Mouse (Mus musculus) adrenal gland, postnatal 14 days (tissue): ENCODE measurements around the gene Kcnb1. TPM values are rescaled to one million over a fixed set of nuclear protein-coding genes. Genes with fewer than 3 reads are reported as not detected.

Source experiments
- DNase-seq: peaks from one replicate; pipeline ENCODE4 v3.0.0; 2021; ENCODE audit warnings: mixed read lengths
- total RNA-seq: library from RNA; stranded (reverse); gene quantifications from 2 replicates; pipeline ENCODE4 v1.2.3, GENCODE M21; 2021

The Kcnb1 gene
- total RNA-seq, 1 experiment from 2014 or later, result 22.1 TPM

GRCm38 (mm10) chr2:167078931-167079495 is 110.9 kb downstream of the Kcnb1 start:
- DNase-seq, result no peak

GRCm38 (mm10) chr2:167078486-167078885 is 111.5 kb downstream of the Kcnb1 start:
- no peak for DNase-seq

- DNase-seq, result no peak
Observed at GRCm38 (mm10) chr2:167077199-167077962, 112.6 kb downstream of the Kcnb1 start.

- DNase-seq, result no peak
Observed at GRCm38 (mm10) chr2:167076759-167077158, 113.2 kb downstream of the Kcnb1 start.

GRCm38 (mm10) chr2:167076352-167076751 is 113.6 kb downstream of the Kcnb1 start:
- DNase-seq, result no peak

GRCm38 (mm10) chr2:167074587-167074986 is 115.4 kb downstream of the Kcnb1 start:
- DNase-seq, result no peak

- peak; percentile 97 for DNase-seq
Observed at GRCm38 (mm10) chr2:167071641-167072601, 118.0 kb downstream of the Kcnb1 start.

- no peak for DNase-seq
Observed at GRCm38 (mm10) chr2:167071266-167071640, 118.7 kb downstream of the Kcnb1 start.

GRCm38 (mm10) chr2:167070341-167070740 is 119.6 kb downstream of the Kcnb1 start:
- no peak for DNase-seq

GRCm38 (mm10) chr2:167067575-167067974 is 122.4 kb downstream of the Kcnb1 start:
- DNase-seq, result no peak

GRCm38 (mm10) chr2:167066528-167067516 is 123.1 kb downstream of the Kcnb1 start:
- DNase-seq, result no peak

- no peak for DNase-seq
Observed at GRCm38 (mm10) chr2:167066031-167066430, 123.9 kb downstream of the Kcnb1 start.

- no peak for DNase-seq
Observed at GRCm38 (mm10) chr2:167064601-167065295, 125.2 kb downstream of the Kcnb1 start.

GRCm38 (mm10) chr2:167063906-167064496 is 126.0 kb downstream of the Kcnb1 start:
- no peak for DNase-seq

GRCm38 (mm10) chr2:167062965-167063880 is 126.7 kb downstream of the Kcnb1 start, which contains the start of gene Znfx1:
Gene Znfx1 (minus strand): TSS chr2:167063015.
- peak; percentile 97 for DNase-seq

- DNase-seq, result peak; percentile 97
Observed at GRCm38 (mm10) chr2:167062497-167062911, 127.5 kb downstream of the Kcnb1 start.

- no peak for DNase-seq
Observed at GRCm38 (mm10) chr2:167061381-167062034, 128.4 kb downstream of the Kcnb1 start.

- no peak for DNase-seq
Observed at GRCm38 (mm10) chr2:167060761-167061160, 129.2 kb downstream of the Kcnb1 start.

- no peak for DNase-seq
Observed at GRCm38 (mm10) chr2:167060360-167060759, 129.6 kb downstream of the Kcnb1 start.
